Mouse (Mus musculus) E14TG2a.4 (cell line): ENCODE measurements around the gene Abhd15.

Experiments
- CTCF ChIP-seq: conservative IDR thresholded peaks from 2 replicates; pipeline ENCODE4 v1.5.1; 2014; ENCODE audit warnings: low read length
- POU5F1 ChIP-seq: IDR thresholded peaks from 2 replicates; pipeline ENCODE4 v1.6.1; 2014; ENCODE audit warnings: low read length, borderline replicate concordance

- TF ChIP-seq CTCF (no peak), POU5F1 (no peak)
Observed at GRCm38 (mm10) chr11:77491502-77492291, 23.2 kb upstream of the Abhd15 start.
